Mouse (Mus musculus) kidney, postnatal 4 days (tissue): Measurements from ENCODE around the gene Irf8.

Experiments used
- DNase-seq, 2 experiments: peaks; one replicate each; pipeline ENCODE4 v3.0.0; 2021; ENCODE audit warnings: mixed read lengths in 2 of 2

Gene Irf8

GRCm38 (mm10) chr8:120751226-120752081 is 15.3 kb downstream of the Irf8 start:
- DNase-seq, result no peak

DNA sequence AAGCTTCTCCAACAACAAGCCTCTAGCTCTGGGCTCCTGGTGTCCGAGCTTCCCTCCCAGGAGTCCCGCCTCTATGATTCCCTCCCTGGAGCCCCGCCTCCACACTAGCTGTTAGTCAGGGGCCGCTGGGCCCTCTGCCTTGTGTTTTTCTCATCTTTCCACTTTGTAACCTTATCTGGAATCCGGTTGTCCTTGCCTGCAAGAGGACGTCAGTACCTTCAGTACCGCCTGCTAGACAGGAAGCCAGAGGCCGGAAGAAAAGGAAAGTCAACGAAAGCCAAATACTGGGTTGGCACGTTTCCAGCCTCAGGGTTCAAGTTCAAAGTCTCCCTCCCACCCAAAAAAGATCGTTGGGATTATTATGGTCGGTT is 15.9 kb downstream of the Irf8 start:
- DNase-seq, result peak; percentile 78 to 85

- no peak for DNase-seq
Measured at GRCm38 (mm10) chr8:120753476-120753875, 17.3 kb downstream of the Irf8 start.

GRCm38 (mm10) chr8:120755306-120756297 is 19.4 kb downstream of the Irf8 start:
- peak; percentile 68 to 76 for DNase-seq

- no peak for DNase-seq
Measured at GRCm38 (mm10) chr8:120758005-120758404, 21.8 kb downstream of the Irf8 start.

DNA sequence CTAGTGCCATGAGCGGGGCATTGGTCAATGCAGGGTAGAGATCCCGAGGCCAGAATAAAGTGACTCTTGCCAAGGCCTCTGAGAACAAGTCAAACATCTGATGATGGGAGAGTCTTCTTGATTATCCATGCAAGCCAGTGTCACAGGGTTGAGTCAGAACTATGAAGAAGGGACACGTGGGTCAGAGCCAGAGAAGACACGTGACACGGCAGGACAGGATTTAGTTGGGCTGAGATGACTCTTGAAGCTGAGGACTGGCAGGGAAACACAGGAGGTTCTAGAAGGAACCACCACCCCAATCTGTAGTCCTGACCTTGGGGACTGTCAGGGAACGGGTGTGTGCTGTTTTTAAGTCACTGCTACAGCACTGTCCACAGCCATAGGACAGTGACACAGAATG is 23.7 kb downstream of the Irf8 start:
- no peak for DNase-seq

DNA sequence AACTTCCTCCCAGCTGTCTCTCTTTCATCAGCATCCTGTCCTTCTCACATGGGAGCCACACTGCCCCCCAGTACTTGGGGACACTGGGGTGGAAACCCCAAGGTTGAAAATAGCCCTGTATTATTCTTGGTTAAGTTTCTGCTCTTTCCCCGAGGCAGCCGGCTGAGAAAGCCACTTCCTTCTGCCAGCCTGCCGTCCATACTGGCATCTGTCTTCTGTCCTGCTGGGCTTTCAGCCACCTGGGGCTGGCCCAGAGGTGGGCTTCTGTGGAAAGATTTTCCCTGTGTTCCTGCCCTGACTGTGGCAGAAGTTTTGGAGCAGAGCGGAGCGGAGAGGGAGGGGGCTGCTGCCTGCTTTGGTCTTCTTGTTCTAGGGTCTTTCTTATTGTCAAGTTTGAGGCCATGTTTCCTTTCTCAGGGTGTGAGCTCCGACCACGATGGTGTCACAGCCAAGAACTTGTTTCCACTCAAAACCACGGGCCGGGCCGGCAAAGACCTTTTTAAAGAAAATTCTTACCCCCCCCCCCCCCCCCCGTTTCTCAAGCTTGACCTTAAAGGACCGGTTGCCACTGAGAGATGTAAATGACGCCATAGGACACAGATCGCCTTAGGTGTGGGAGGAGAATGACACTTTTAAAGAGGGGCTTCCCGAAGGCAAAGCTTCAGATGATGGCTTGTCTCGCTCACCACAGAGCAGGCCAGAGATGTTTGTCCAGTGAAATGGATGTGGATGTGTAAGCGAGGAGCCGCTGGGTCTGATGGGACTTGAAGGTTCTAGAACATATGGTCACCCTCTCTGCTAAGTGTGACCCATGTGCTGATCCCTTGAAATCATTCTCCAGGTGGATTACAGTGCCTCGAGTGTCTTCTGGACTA is 24.4 kb downstream of the Irf8 start:
- DNase-seq, result no peak

DNA sequence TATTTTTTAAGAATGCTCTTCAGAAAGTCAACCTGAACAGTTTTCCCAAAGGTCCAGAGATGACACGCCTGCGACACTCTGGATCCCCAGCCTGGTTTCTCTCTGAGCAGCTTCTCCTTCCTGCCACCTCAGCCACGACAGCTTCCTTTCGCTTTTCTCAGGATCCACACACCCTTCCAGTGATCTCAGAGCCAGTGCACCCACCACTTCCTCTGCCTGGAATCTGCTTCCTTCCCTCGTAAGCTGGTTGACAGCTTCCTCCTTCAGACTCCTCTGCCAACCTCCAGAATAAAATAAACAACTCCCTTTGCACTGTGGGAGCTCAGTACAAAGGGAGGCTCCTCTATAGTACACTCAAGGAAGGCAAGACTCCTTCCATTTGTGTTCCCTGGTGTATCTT is 27.1 kb downstream of the Irf8 start:
- no peak for DNase-seq

- DNase-seq, result no peak
Measured at GRCm38 (mm10) chr8:120764638-120765037, 28.5 kb downstream of the Irf8 start.

DNA sequence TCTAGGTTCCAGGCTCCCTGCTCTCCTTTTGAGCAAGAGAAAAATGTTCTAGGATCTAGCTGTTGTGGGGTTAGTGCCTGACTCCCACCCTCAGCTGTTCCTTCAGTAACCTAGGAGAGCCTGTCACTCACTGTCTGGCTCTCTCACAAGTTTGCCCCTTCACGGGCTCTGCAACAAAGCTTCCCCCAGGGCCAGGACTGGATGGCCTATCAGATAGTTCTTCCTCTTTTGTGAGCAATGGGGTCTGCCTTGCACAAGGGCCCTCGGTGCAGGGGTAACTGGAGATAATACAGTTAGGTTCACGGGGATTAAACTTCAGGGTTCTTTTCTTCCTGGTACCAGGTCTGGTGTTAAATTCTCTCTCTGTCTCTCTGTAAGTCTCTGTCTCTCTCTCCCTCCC is 30.5 kb downstream of the Irf8 start:
- no peak for DNase-seq

GRCm38 (mm10) chr8:120768454-120769218 is 32.5 kb downstream of the Irf8 start:
- DNase-seq, result no peak

DNA sequence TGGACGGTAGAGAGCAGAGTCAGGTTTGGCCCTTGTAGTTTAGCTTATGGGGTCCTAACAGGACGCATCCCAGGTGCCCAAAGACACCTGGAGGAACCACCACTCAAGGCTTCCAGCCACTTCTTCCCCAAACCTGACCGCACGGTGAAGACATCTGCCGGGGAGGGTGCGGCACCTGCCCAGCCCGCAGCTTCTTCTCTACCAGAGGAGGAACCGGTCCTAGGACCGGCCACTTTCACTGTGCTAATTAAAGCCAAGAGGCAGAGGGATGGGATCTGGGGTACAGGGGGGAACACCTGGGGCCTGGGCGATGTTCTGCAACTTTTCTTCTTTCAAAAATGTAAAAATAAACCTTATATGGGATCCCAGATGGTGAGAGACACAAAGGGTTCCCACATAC is 41.0 kb downstream of the Irf8 start:
- DNase-seq, result no peak

DNA sequence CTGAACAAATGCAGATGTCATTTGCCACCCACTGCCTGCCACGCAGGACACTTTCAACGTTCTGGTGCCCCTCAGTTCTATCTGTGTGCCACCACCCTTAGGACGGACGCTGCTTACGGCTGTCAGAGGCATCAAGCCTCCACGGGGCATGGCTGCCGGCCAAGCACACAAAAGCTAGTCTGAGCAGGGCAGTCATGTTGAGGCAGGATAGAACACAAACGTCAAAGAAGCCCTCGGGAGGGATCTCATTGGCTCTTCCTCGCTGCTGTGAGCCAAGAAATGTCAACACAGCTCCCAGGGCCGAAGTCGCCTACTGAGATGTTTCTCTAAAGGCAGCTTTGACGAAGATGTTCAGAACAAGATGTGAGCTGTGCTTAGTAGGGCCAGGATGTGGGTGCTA is 41.6 kb downstream of the Irf8 start:
- no peak for DNase-seq

GRCm38 (mm10) chr8:120779106-120779505 is 42.9 kb downstream of the Irf8 start:
- DNase-seq, result no peak

GRCm38 (mm10) chr8:120783781-120784180 is 47.6 kb downstream of the Irf8 start:
- no peak for DNase-seq

- DNase-seq, result no peak
Measured at GRCm38 (mm10) chr8:120786753-120787152, 50.6 kb downstream of the Irf8 start.

- DNase-seq, result peak; percentile 45 to 54
Measured at GRCm38 (mm10) chr8:120787631-120788030, 51.5 kb downstream of the Irf8 start.

DNA sequence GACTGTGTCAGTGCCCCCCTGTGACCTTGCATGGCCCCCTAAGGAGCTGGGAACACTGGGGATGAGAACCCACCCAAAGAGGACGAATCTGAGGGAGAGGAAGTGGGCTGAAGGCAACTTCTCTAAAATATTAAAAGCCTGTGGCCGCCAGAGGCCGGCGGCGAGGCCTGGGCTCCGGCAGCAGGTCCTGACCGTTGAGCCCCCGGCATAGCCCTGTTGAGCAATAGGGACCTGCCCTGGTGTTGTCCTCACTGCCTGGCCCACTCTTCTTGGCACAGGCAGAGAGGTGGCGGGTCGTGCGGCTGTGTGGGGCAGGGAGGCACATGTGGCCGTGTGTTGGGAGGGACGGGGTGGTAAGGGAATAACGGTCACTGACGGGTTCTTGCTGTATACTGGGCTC is 56.6 kb downstream of the Irf8 start:
- DNase-seq, result no peak

DNA sequence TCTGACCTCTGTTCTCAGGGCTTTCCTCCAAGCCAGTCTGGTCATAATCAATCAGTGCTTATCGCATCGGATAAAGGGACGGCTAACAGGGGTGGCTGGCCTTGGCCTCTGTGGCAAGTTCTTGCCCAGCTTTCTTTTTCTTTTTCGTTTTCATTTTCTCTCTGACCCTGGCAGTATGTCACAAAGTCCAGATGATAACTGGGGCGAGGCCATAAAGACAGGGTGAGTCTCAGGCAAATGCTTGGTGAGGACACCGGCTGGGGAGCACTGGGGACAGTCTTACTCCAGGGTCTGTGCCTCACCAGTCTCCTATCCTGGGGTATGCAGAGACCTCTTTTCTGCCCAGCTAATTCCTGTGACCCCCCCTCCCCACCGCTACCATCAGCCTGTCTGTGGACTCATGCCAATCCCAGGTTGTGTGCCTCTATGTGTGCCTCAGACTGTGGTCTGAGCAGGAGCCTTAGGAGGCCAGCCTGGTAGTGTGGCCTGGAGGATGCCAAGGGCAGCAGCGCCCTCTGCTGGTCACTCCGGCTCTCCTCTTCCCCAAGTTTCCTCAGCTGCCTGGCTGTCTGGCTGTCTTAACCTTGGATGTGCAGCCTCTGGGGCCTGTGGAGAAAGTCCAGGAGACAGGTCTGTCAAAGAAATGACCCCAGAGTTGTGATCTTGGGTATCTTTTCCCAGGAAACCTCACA is 59.9 kb downstream of the Irf8 start:
- peak; percentile 92 to 93 for DNase-seq

GRCm38 (mm10) chr8:120797019-120797727 is 61.0 kb downstream of the Irf8 start:
- DNase-seq, result no peak
